Mouse (Mus musculus): ENCODE data around the gene 2010003K11Rik.

GRCm38 (mm10) chr19:4456227-4456626, 42.2 kb downstream of the 2010003K11Rik start:
- peak; percentile 61 for TF ChIP-seq CTCF (IDR thresholded peaks at IDR 0.05; ENCODE audit: extremely low read depth, insufficient read depth, low read length)
- TF ChIP-seq POLR2A (IDR thresholded peaks at IDR 0.05; ENCODE audit: extremely low read depth, insufficient read depth, low read length) = no peak
